Mouse (Mus musculus): ENCODE measurements around the gene Ambra1. TPM values are rescaled to one million over a fixed set of nuclear protein-coding genes. Genes with fewer than 3 reads are reported as not detected.

Gene Ambra1
- total RNA-seq, 2 experiments from 2014 or later, result 13.8 to 15.5 TPM

Small RNAs within 50 kb of the gene (microRNA-seq; reads per million reads assigned to microRNA genes)
- 0 reads per million in 2 experiments for gene Mir6999

Other genes starting within 250 kb of the Ambra1 start
- gene Ckap5, start 203.4 kb upstream of the Ambra1 start, total RNA-seq (2021), result 10 to 100 TPM; 24.4 to 31.8 TPM
- under 1 TPM in 1 of 2 experiments, not detected in 1; 0.46 TPM for gene F2, start 93.7 kb upstream of the Ambra1 start, total RNA-seq (2021)
- 1 to 10 TPM; 1.8 to 3.3 TPM for gene Zfp408, start 80.3 kb upstream of the Ambra1 start, total RNA-seq (2021)
- 1 to 10 TPM; 6.4 to 7.1 TPM for gene Arhgap1, start 80.3 kb upstream of the Ambra1 start, total RNA-seq (2021)
- gene Atg13, start 19.6 kb upstream of the Ambra1 start, total RNA-seq (2021), result 10 to 100 TPM; 28.2 to 29.8 TPM
- gene Harbi1, start 19.3 kb upstream of the Ambra1 start, total RNA-seq (2021), result 1 to 10 TPM; 3.7 to 4.7 TPM
- not detected for gene Chrm4, start 197.1 kb downstream of the Ambra1 start, total RNA-seq (2021)
- 1 to 10 TPM; 1.4 to 4.3 TPM for gene Mdk, start 202.2 kb downstream of the Ambra1 start, total RNA-seq (2021)
- gene Gm9821, start 215.6 kb downstream of the Ambra1 start, total RNA-seq (2021), result not detected
- gene Dgkz, start 245.7 kb downstream of the Ambra1 start, total RNA-seq (2021), result 10 to 100 TPM; 28.1 to 35.5 TPM